Mouse (Mus musculus): ENCODE results near the gene Gja6. TPM values are rescaled to one million over a fixed set of nuclear protein-coding genes. Genes with fewer than 3 reads are reported as not detected.

Gene Gja6
- 0.31 and 0.34 TPM in 2 replicates for polyA plus RNA-seq (2016; fragmentation: Nextera tagmentation; extraction: Ambion mirVana)

DNA sequence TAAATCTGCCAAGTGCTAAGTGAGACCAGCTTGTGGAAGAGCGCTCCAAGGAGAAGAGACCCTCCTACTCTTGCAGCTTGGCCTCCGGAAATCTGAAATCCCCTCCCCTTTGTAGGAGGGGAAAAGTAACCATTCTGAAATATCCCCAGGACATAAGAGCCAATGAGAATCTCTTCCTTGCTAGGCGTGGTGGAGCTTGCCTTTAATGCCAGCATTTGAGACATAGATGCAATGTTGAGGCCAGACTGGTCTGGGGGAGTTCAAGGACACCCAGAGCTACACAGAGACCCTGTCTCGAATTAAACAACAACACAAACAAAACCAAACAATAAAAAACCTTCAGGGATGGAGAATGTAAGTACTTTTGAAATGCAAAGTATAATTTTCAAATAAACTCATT, at the start of gene Gja6:
Gja6 (minus strand) TSS at position 101 of the 400 bp plus-strand sequence.
- Histone ChIP-seq H3K4me1 (no peaks in the 10 kb centered on the region), H3K9me3 (no peaks in the 10 kb centered on the region), H3K27ac (no peak within 1 kb of the TSS), H3K27me3 (ENCODE audit: poor library complexity, severe bottlenecking) (peaks cover 87% of the 10 kb centered on the region), H3K4me3 (no peak within 1 kb of the TSS), H3K36me3 (replicated peaks) (no peaks in the 10 kb centered on the region)
- 71% methylated on average over 4 of the region's 4 CpGs for WGBS
- no peak for DNase-seq (ENCODE audit: extremely low spot score, low spot score)

GRCm38 (mm10) chrX:160949583-160949982, 42.7 kb upstream of the Gja6 start:
- Histone ChIP-seq H3K36me3 (replicated peaks) (no peaks in the 10 kb centered on the region), H3K27ac (no peak overlapping the region), H3K4me3 (no peak overlapping the region), H3K4me1 (no peaks in the 10 kb centered on the region), H3K9me3 (no peaks in the 10 kb centered on the region), H3K27me3 (ENCODE audit: poor library complexity, severe bottlenecking) (peaks cover 86% of the 10 kb centered on the region)
- no peak for DNase-seq (ENCODE audit: extremely low spot score, low spot score)
- WGBS = 88% methylated on average over 2 of the region's 2 CpGs

DNA sequence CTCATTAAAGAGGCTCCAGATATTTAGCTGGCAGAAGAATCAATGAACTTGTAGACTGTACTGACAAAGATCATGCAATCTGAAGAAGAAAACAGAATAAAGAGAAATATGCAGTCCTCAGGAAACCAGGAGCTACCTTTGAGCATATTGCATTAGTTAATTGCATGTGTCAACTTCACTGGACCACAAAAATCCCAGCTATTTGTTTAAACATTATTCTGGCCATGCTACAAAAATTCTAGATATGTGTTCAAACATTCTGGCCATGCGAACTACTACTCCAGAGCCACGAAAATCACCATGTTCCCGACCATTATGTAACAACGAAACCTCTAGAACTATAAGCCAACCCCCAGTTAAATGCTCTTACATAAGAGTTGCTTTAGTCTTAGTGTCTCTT, 37.9 kb upstream of the Gja6 start:
- H3K9me3 ChIP-seq = no peaks in the 10 kb centered on the region
- no peak overlapping the region for H3K27ac ChIP-seq
- H3K4me1 ChIP-seq = no peaks in the 10 kb centered on the region
- peaks cover 88% of the 10 kb centered on the region for H3K27me3 ChIP-seq (ENCODE audit: poor library complexity, severe bottlenecking)
- H3K36me3 ChIP-seq (replicated peaks) = no peaks in the 10 kb centered on the region
- DNase-seq (ENCODE audit: extremely low spot score, low spot score) = no peak
- no peak overlapping the region for H3K4me3 ChIP-seq
- 82% methylated on average over 4 of the region's 4 CpGs for WGBS

DNA sequence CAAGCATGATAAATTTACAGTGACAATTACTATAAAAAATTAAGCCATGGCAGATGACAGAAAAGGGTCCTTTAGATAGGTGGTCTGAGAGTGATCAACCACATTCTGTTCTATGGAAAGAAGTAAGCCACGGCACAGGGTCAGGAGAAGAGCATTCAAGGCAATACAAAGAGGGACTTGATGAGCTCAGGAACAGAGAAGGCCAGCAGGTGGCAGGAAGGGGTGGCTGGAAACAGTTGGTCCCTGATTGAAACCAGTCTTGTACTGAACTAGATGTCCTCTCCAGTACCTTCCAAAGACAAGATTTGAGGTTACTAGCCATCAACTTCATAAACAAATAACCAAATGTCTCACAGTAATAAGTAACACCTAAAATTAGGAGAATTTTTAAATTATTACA, 28.7 kb upstream of the Gja6 start:
- WGBS = 41% methylated on average over 1 of the region's 1 CpGs
- DNase-seq (ENCODE audit: extremely low spot score, low spot score) = no peak
- H3K9me3 ChIP-seq = no peaks in the 10 kb centered on the region; the same call in 1 of the 2 replicates
- no peak overlapping the region for H3K4me3 ChIP-seq
- H3K27ac ChIP-seq = no peak overlapping the region
- peaks cover 86% of the 10 kb centered on the region for H3K27me3 ChIP-seq (ENCODE audit: poor library complexity, severe bottlenecking)
- H3K36me3 ChIP-seq (replicated peaks) = peaks cover 7% of the 10 kb centered on the region; the same call in 1 of the 2 replicates
- no peaks in the 10 kb centered on the region for H3K4me1 ChIP-seq

GRCm38 (mm10) chrX:160930656-160931055, 23.8 kb upstream of the Gja6 start:
- H3K4me3 ChIP-seq = no peak overlapping the region
- no peak for DNase-seq (ENCODE audit: extremely low spot score, low spot score)
- peaks cover 51% of the 10 kb centered on the region for H3K27me3 ChIP-seq (ENCODE audit: poor library complexity, severe bottlenecking)
- no peak overlapping the region for H3K27ac ChIP-seq
- peaks cover 13% of the 10 kb centered on the region for H3K36me3 ChIP-seq (replicated peaks)
- H3K9me3 ChIP-seq = no peaks in the 10 kb centered on the region; the same call in 1 of the 2 replicates
- H3K4me1 ChIP-seq = no peaks in the 10 kb centered on the region

GRCm38 (mm10) chrX:160928870-160929269, 22.0 kb upstream of the Gja6 start:
- Histone ChIP-seq H3K4me3 (no peak overlapping the region), H3K9me3 (no peaks in the 10 kb centered on the region; the same call in 1 of the 2 replicates), H3K4me1 (no peaks in the 10 kb centered on the region), H3K27ac (no peak overlapping the region), H3K36me3 (replicated peaks) (peaks cover 13% of the 10 kb centered on the region), H3K27me3 (ENCODE audit: poor library complexity, severe bottlenecking) (peaks cover 56% of the 10 kb centered on the region)
- WGBS = 86% methylated on average over 1 of the region's 1 CpGs
- no peak for DNase-seq (ENCODE audit: extremely low spot score, low spot score)

DNA sequence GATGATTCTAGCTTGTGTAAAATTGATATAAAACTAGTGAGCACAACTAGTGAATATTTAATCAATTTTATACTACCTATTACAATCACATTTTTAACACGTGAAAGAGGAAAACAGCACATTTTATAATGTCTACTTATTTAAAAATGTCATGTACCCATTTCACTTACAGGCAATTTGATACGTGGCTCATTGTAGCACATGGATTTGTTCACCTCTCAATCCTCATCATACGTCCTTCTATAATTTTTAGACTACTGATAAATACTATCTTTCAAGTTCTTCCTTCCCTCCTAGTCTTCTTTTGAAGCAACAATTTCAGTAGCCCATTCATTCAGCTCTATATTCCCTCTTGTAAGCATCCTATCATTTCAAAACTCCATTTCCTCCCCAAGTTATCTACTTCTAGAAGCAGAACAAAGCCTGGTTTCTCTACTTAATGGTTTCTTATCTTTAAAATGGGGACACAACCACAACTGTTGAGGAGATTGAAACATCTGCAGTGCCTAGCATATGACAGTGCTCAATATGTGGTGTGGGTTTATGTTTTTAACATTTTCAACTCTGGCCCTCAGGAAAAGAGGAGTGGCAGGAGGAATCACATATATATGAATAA, 12.3 kb upstream of the Gja6 start:
- no peaks in the 10 kb centered on the region for H3K4me1 ChIP-seq
- H3K36me3 ChIP-seq (replicated peaks) = 0 out of 2 replicates have a peak, but pooled peaks cover 3% of the 10 kb centered on the region
- H3K9me3 ChIP-seq = no peaks in the 10 kb centered on the region
- no peak overlapping the region for H3K27ac ChIP-seq
- DNase-seq (ENCODE audit: extremely low spot score, low spot score) = no peak
- H3K4me3 ChIP-seq = no peak overlapping the region
- peaks cover 72% of the 10 kb centered on the region for H3K27me3 ChIP-seq (ENCODE audit: poor library complexity, severe bottlenecking)
- WGBS = 90% methylated on average over 3 of the region's 3 CpGs

DNA sequence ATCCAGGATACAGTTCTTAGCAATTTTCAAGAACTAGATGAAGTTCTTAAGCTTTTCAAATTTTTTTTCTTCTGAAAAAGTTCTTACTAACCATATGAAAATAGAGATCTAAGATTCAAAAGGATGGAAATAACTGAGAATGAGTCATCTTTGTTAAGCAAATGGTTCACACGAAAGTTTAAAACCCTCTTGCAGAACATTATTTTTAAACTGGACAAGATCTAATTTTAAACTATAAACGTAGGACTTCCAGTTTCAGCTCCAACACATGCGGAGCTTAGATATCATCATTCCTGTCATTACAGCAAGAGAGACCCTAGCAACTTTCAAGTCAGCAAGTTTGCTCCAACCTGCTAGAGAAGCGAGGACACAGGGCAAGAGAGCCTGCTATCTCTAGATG, 375 bp downstream of the Gja6 start:
- Histone ChIP-seq H3K27me3 (ENCODE audit: poor library complexity, severe bottlenecking) (peaks cover 87% of the 10 kb centered on the region), H3K36me3 (replicated peaks) (no peaks in the 10 kb centered on the region), H3K27ac (no peak overlapping the region), H3K4me3 (no peak overlapping the region), H3K4me1 (no peaks in the 10 kb centered on the region), H3K9me3 (no peaks in the 10 kb centered on the region)
- 88% methylated on average over 4 of the region's 4 CpGs for WGBS
- DNase-seq (ENCODE audit: extremely low spot score, low spot score) = no peak

DNA sequence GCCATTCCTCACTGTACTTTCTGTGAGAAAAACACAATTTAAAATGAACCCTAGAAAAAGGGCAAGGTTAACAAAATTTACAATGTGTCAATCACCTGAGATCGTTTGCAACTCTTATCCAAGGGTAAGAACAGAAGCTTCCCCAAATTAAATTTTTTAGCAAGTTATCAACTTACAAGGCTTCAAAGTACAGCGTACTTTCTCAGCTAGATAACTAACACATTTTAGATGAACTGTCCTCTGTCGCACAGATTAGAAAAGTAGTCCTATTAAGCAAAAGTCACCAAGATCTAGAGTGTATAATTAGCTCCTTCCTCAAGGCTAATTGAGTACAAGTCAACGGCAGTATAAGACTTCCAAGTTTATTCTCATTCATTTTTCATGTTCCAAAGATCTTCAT, 939 bp downstream of the Gja6 start:
- WGBS = 81% methylated on average over 4 of the region's 4 CpGs
- no peak overlapping the region for H3K4me3 ChIP-seq
- H3K27me3 ChIP-seq (ENCODE audit: poor library complexity, severe bottlenecking) = peaks cover 88% of the 10 kb centered on the region
- no peaks in the 10 kb centered on the region for H3K4me1 ChIP-seq
- no peak for DNase-seq (ENCODE audit: extremely low spot score, low spot score)
- no peaks in the 10 kb centered on the region for H3K36me3 ChIP-seq (replicated peaks)
- no peak overlapping the region for H3K27ac ChIP-seq
- no peaks in the 10 kb centered on the region for H3K9me3 ChIP-seq

DNA sequence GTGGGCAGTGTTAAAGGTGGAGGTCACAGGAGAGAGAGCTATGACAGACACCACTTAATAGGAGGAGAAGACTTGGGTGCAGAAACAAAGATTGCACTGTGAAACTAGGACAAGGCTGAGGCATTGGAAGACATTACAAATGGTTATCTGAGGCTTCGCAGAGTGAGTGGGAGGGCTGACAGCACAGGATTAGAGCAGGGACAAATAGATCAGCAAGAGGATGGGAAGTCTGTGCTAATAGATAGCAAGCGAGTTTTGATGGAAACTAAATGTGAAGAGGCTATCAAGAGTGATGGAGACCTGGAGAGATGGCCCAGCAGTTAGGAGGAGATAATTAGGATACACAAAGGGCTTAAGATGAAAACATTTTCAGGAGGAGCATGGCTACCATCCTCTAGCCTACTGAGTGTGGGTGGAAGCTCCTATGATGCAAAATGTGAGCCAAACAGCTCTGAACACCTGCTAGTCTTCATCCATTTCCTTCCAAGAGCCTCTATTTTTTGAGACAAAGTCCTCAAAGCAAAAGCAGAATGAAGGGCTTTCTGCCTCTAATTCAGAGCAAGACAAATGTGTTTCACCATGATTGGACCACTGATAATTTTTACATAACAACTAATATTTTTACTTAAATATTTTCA, 1.7 kb downstream of the Gja6 start:
- peaks cover 89% of the 10 kb centered on the region for H3K27me3 ChIP-seq (ENCODE audit: poor library complexity, severe bottlenecking)
- no peak for DNase-seq (ENCODE audit: extremely low spot score, low spot score)
- no peak overlapping the region for H3K27ac ChIP-seq
- WGBS = 73% methylated on average over 2 of the region's 2 CpGs
- no peaks in the 10 kb centered on the region for H3K4me1 ChIP-seq
- no peaks in the 10 kb centered on the region for H3K9me3 ChIP-seq
- no peaks in the 10 kb centered on the region for H3K36me3 ChIP-seq (replicated peaks)
- no peak overlapping the region for H3K4me3 ChIP-seq

- peaks cover 89% of the 10 kb centered on the region for H3K27me3 ChIP-seq (ENCODE audit: poor library complexity, severe bottlenecking)
- H3K27ac ChIP-seq = no peak overlapping the region
- no peaks in the 10 kb centered on the region for H3K36me3 ChIP-seq (replicated peaks)
- H3K4me1 ChIP-seq = no peaks in the 10 kb centered on the region
- H3K9me3 ChIP-seq = no peaks in the 10 kb centered on the region
- 95% methylated on average over 2 of the region's 2 CpGs for WGBS
- DNase-seq (ENCODE audit: extremely low spot score, low spot score) = no peak
- H3K4me3 ChIP-seq = no peak overlapping the region
Measured at GRCm38 (mm10) chrX:160901118-160901517, 5.7 kb downstream of the Gja6 start.

DNA sequence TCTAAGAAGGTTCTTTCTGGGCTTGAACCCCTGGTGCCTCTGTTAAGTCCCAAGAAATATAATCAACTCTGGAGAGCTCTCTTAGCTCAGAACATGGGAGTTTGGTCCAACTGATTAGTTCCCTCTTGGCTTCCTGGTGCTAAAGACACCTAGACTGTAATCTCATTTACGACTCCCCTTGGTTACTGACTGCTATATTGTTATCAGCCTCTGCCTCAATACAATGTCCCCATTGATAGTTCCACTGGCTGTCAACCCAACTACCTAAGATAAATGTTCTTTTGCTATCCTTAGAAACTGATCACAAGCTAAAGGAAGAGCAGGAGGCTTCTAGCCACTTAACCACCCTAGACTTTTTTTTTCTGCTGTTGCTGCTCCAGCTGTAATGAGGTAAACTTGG, 14.8 kb downstream of the Gja6 start:
- Histone ChIP-seq H3K4me1 (no peaks in the 10 kb centered on the region), H3K27ac (no peak overlapping the region), H3K36me3 (replicated peaks) (no peaks in the 10 kb centered on the region), H3K9me3 (no peaks in the 10 kb centered on the region), H3K27me3 (ENCODE audit: poor library complexity, severe bottlenecking) (peaks cover 92% of the 10 kb centered on the region), H3K4me3 (no peak overlapping the region)
- no peak for DNase-seq (ENCODE audit: extremely low spot score, low spot score)
- WGBS = 57% methylated on average over 1 of the region's 1 CpGs

DNA sequence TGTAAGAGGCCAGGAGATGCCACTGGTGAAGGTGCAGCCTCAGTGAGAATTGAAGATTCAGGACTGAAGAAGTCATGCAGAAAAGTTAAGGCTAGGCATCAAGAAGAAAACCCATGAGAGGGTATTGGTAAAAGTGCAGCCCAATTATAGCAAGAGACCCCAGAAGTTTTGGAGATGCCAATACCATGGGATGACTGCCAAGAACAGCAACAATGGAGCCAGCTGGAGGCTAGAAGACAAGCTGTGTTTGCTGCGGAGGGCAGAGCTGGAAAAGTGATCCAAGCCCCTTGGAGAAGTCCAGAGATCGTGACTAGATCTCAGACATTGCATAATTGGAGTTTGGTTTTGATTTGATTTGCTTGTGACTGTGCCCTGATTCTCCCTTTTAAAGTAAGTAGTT, 20.6 kb downstream of the Gja6 start:
- WGBS = 86% methylated on average over 2 of the region's 2 CpGs
- DNase-seq (ENCODE audit: extremely low spot score, low spot score) = no peak
- Histone ChIP-seq H3K9me3 (no peaks in the 10 kb centered on the region), H3K27ac (no peak overlapping the region), H3K4me3 (no peak overlapping the region), H3K36me3 (replicated peaks) (no peaks in the 10 kb centered on the region), H3K4me1 (no peaks in the 10 kb centered on the region), H3K27me3 (ENCODE audit: poor library complexity, severe bottlenecking) (peaks cover 99% of the 10 kb centered on the region)
